Mouse (Mus musculus): ENCODE data around the gene Yjefn3.

Gene Yjefn3

GRCm38 (mm10) chr8:69907106-69907505 is 4.6 kb upstream of the Yjefn3 start:
- no peak for DNase-seq (ENCODE audit: low read depth, low spot score)

DNA sequence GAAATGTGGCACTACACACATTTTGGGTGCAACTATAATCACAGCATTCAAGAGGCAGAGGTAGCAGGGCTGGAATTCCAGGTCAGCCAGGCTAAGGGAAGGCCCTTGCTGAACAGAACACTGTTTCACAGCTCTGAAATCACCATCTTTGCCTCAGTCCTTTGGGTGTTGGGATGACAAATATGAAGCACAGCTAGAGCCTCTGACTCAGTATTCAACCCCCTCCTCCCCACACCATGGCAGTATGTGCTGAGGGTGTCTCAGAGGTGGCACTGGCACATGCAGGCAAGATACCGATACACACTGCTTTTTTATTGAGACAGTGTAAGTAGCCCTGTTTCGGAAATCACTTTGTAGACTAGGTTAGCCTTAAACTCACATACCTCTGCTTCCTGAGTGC is 3.7 kb upstream of the Yjefn3 start:
- DNase-seq (ENCODE audit: low read depth, low spot score): no peak

DNA sequence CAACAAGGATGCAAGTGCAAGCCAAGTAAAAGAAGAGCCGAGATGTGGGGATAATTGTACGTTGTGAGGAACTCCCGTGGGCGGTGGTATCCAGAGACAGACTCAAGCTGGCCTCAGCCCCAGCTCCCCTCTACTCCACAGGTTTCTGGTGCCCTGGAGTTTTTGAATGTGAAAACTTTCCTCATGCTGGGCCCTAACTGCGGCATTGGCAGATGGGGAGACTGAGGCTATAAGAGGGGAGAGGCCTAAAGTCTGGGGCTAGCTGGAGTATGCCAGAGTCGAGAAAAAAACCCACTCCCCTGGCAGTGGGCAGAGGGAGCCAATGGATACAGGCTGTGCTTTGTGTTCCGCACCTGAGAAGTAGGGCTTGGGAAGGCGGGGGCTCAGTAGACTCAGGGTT is 1.6 kb upstream of the Yjefn3 start:
- no peak for DNase-seq (ENCODE audit: low read depth, low spot score)

DNA sequence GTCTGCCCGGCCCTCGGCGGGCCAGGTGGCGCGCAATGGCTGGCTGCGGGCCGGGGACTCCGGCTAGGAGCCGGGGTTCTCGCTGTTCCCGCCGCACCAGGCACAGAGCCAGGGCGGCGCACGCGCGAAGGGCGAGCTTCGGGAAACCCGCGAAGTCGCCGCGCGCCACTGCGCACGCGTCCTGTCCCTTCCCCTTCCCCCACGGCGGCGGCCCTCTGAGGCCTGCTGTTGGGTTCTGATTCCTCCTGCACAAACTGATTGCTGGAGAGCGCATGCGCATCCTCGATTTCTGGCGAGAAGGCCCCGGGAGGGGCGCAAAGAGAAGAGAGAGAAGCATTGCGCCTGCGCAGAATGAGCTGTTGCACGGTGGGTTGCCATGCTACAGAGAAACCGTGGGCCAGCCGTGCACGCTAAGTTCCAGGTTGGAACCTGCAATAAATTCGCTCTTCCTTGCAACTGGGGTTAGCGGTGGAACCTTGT is 591 bp upstream of the Yjefn3 start:
- DNase-seq (ENCODE audit: low read depth, low spot score): peak; percentile 100

DNA sequence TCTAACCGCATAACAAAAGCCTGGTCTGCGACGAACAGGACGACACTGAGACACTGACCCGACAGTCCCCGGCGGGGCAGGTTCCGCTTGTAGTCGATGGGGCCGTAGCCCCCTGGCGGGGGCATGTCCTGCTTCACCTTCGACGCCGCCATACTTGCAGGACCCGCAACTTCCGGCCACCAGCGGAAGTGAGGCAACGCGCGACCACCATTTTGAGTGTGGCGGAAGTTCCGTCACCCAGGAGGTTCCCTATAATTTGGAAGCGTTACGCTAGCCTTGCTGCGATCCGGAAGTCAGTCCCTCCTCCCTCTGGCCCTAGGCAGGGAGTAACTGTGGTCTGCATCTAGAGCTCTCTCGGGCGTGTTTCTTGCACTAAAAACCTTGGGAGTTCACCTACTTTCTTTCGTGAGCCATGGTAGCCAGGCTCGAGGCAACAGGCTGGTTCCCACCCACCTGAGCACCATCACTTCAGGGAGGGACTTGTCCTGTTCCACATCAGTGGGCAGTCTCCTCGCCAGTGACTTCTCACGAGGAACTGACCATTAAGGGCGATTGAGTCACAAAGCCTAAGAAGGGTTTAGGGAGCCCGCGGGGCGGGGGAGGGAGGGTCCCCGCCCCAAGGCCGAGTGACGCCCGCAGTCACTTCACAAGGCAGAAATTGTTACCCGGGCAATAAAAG is 889 bp downstream of the Yjefn3 start:
- peak; percentile 99 for DNase-seq (ENCODE audit: low read depth, low spot score)

DNA sequence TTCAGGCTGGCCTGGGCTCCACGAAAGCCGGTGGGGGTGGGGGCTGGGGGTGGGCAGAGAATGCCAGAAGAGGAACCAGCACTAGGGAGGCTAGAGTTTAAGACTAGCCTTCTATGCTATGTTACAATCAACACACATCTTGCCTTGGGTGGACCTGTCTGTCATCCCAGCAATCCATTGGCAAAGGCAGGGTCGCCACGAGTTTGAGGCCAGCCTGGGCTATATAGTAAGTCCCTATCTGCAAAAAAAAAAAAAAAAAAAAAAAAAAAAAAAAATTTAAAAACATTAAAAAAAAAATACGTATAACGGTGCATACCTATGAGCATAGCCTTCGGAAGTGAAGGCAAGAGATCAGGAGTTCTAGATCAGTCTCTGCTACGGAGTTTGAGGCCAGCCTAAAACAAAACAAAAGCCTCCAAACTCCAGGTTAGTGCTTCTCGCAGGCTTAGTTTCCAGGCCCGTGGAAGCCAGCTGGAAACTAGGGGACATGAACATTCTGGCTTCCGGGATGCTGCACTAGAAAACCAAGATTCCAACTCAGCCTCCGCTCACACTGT is 1.5 kb downstream of the Yjefn3 start:
- no peak for DNase-seq (ENCODE audit: low read depth, low spot score)

GRCm38 (mm10) chr8:69899876-69900275 is 2.6 kb downstream of the Yjefn3 start:
- no peak for DNase-seq (ENCODE audit: low read depth, low spot score)

DNA sequence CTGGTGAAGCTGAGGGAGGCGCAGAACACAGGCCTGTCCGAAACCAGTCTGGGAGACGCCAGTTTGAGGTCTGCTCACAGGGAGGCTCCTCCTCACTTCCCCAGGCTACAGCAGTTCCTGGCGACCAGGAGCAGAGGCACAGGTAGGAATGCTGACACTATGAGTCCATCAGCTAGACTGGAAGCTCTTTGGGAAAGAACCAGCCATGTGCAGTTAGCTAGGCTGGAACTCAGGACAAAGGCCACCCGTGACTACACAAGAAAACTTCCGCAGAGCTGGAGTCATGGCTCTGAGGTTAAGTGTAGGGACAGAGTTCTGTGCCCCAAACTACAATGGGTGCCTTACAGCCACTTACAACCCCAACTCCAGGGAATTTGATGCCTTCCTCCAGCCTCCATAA is 4.7 kb downstream of the Yjefn3 start:
- DNase-seq (ENCODE audit: low read depth, low spot score): no peak

GRCm38 (mm10) chr8:69895772-69896451 is 6.6 kb downstream of the Yjefn3 start:
- no peak for DNase-seq (ENCODE audit: low read depth, low spot score)

DNA sequence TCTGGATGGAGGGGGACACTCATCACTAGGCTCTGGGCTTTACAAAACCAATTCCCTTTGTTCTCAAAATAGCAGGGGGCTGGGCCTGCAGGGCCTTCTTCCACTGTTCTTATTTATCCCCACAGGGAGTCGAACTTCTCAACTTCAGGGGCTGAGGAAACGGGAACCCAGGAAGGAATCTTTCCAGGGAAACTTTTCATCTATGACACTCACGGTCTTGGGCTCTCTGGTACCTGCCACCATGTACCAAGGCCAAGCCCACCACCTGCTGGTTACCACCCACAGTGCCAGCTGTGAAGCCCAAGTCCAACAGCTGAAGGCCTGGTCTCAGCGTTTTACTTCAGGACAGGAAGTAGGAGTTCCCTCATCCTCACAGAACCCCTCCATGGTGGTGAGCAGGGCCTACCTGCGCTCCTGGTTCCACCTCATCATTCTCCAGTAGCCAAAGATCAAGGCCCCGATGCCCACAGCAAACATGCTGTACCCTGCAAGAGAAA is 7.6 kb downstream of the Yjefn3 start:
- no peak for DNase-seq (ENCODE audit: low read depth, low spot score)

- DNase-seq (ENCODE audit: low read depth, low spot score): peak; percentile 90
Measured at GRCm38 (mm10) chr8:69893863-69894262, 8.6 kb downstream of the Yjefn3 start.

- DNase-seq (ENCODE audit: low read depth, low spot score): peak; percentile 83
Measured at GRCm38 (mm10) chr8:69890813-69891241, 11.7 kb downstream of the Yjefn3 start.

DNA sequence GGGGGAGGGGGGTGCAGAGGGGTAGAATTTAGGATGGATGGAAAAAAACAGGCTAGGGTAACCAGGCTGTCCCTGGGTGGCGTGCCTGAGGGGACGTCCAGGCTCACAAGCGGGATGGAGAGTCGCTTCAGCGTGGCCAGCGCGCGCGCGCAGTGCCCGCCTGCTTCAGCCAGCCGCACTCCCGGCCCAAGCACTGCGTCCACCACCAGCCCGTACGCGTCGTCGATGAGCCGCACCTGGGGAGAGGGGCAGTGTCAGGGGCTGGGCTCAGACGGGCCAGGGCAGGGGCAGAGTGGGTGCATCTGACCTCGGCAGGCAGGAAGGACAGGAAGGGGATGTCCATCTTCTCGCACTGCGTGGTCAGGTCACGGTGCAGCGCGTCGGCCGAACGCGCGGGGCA is 13.6 kb downstream of the Yjefn3 start:
- DNase-seq (ENCODE audit: low read depth, low spot score): no peak

DNA sequence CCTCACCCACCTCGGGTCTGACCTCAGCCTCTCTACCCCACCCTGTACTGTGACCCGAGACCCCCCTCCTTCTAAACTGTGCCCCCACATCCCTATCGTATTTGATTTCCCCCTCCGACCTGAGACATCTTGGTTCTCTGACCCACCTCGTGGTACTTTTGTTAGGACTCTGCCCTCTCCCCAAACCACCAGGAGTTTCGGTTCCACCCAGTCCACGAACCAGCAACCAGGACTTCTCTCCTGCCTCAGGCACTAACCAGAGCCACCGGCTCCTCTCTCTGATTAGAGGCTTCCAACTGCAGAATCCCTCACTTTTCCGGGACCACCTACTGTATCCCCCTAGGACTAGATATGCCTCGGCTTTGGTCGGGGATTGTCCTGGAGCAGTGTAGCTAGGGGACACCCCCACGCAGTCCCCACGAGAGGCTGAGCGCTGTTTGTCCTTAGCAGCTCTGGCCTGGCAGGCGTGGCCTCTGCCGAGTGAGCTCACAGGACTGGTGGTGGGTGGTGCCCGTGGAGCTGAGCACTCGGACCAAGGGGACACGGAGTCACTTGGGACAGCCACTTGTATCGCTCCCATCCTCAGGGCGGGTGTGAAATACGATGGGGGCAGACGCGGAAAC is 14.2 kb downstream of the Yjefn3 start:
- no peak for DNase-seq (ENCODE audit: low read depth, low spot score)

- DNase-seq (ENCODE audit: low read depth, low spot score): peak; percentile 80
Measured at GRCm38 (mm10) chr8:69887289-69888243, 14.9 kb downstream of the Yjefn3 start, which contains the start of gene Cilp2. Cilp2 (minus strand) TSS chr8:69887687.

GRCm38 (mm10) chr8:69884141-69884540 is 18.4 kb downstream of the Yjefn3 start:
- DNase-seq (ENCODE audit: low read depth, low spot score): no peak

DNA sequence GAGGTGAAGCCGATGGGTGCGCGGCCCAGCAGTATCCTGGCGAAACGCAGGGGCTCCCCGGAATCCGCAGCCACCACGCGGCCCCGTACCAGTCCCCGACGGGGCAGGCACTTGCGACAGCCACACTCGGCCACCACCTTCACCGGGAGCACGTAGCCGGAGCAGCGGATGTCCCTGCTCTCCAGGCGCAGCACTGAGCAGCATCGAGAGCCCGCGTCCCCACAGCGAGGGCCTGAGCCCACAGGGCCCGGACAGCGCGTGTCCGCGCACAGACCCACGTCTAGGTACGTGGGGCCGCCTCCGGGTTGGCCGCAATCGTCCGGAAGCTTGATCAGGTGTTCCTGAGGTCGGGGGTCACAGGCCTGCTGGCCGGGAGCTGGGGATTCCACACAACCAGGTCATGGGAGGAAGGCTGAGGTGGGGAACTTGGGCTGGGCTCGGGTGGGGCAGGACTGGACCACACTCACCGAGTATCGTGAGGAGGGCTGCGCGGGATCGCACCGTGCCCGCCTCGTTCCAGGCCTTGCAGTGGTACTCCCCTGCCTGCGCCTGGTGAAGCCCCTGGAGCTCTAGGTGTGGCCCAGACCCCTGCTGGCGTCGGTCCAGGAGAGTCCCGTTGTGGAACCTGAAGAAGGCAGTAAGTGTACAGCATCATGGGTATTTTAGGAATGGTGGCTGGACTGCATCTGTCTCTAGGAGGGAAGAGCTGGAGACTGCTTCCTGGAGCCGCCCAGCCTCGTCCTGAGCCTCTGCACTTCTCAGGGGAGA is 19.5 kb downstream of the Yjefn3 start:
- DNase-seq (ENCODE audit: low read depth, low spot score): no peak

GRCm38 (mm10) chr8:69882021-69882756 is 20.3 kb downstream of the Yjefn3 start:
- DNase-seq (ENCODE audit: low read depth, low spot score): peak; percentile 76

DNA sequence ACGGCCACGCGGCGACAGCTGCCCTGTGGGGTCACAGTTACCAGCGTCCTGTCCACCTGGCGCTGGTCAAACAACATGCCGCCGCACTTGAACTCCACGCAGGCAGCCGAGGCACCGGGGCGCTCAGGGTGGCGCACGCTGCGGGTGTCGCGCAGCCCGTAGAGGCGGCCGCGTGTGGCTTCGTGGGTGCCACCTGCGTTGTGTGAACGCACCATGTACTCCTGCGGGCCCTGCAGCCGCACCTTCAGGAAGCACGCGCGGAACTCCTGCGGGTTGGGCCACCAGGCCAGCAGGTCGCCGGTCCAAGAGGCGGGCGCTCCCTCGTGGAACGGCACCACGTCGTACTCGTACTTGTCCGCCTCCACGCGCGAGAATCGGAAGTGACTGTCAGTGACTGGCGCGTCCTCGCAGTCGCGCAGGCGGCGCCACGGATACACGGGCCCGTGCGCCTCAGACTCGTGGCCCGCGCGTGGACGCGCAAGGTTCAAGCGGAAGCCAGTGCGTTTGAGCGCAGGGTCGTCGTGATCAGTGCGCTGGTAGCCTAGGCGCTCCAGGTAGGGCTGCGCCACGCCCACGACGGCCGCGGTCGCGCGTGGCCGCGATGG is 21.1 kb downstream of the Yjefn3 start:
- DNase-seq (ENCODE audit: low read depth, low spot score): no peak

Measured in ES-CJ7 (cell line).